Mouse (Mus musculus): ENCODE measurements around the gene Alcam. TPM values are rescaled to one million over a fixed set of nuclear protein-coding genes. Genes with fewer than 3 reads are reported as not detected.

Alcam gene
- polyA plus RNA-seq (2012) = 0.01 TPM in 2 replicates

DNA sequence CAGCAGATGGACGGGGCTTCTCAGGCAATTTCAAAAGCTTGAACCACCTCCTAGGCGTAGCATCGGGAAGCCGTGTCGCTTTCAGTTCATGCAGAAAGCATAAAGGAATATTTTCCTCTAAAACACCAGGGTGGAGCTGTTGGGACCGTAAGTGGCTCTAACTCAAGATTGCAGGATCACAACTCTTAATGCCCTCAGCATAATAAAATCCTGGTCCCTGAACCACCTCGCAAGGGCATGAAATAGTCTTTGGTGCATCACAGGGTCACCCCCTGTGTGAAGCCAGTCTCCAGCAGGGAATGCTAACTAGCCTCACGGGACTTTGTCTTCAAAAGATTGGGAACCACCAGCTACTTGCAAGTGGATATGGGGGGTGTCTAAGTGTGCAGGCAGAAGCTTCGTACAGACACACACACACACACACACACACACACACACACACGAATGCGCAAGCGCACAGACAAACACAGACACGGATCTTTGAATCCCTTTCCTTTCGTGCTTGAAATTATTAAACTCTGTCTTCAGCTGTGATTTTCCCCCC is at the start of gene Alcam:
Gene Alcam (minus strand): TSS at position 104 of the 544 bp plus-strand sequence.
- peaks cover 9% of the 10 kb centered on the region for H3K4me1 ChIP-seq (ENCODE audit: control insufficient read depth)
- H3K9me3 ChIP-seq (ENCODE audit: control insufficient read depth, low read length) = peaks cover 3% of the 10 kb centered on the region; the same call in 1 of the 2 replicates
- peak within 1 kb of the TSS; percentile 51 for H3K4me3 ChIP-seq (replicated peaks)
- H3K36me3 ChIP-seq (ENCODE audit: control insufficient read depth) = no peaks in the 10 kb centered on the region
- TF ChIP-seq GATA1 (IDR thresholded peaks at IDR 0.05; ENCODE audit: low read length) = no peak
- TF ChIP-seq TAL1 (IDR thresholded peaks at IDR 0.05; ENCODE audit: low read length) = no peak
- H3K27me3 ChIP-seq (ENCODE audit: control insufficient read depth) = peaks cover 52% of the 10 kb centered on the region

DNA sequence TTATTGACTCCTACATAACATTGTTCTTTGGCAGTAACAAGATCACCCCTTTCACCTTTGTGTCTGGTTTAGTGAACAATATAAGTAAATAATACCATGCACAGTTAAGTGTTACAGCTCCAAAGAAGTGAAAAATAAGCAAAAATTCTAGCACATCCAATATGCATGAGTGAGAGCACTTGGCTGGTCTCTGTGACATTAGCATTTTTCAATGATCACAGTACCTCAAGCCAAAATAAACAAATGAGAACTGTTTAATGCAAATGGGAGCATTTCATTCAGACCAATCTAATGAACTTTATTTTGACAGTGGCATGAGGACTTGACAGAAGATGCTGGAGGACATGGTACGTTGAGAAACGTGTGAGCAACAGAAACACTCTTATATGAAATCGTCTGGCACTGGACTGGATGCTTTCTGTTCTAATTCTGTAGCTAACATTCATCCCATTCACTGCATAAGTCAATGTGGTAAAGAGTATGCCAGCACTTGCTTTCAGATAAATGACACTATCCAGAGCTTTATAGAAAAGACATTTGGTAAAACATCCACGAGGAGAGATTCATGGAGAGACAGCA is 45.0 kb upstream of the Alcam start:
- Histone ChIP-seq H3K4me1 (ENCODE audit: control insufficient read depth) (no peaks in the 10 kb centered on the region), H3K36me3 (ENCODE audit: control insufficient read depth) (no peaks in the 10 kb centered on the region)
- TF ChIP-seq GATA1 (IDR thresholded peaks at IDR 0.05; ENCODE audit: low read length) = no peak
- no peak for TF ChIP-seq TAL1 (IDR thresholded peaks at IDR 0.05; ENCODE audit: low read length)

DNA sequence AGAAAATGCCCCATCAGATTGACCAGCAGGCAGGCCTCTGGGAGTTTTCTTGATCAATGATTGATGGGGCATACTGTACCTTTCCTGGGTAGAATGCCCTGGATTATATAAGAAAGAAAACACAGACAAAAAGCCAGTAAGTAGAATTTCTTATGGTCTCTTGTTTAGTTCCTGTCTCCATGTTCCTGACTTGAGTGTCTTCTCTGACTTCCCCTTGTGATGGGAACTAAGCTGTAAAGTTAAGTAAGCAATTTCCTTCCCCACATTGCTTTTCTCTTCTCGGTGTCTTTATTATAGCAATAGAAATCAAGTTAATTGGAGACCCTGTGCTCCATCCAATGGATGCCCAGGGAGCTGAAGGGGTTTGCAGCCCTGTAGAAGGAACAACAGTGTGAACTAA is 36.7 kb upstream of the Alcam start:
- Histone ChIP-seq H3K4me1 (ENCODE audit: control insufficient read depth) (no peaks in the 10 kb centered on the region), H3K27me3 (ENCODE audit: control insufficient read depth) (no peaks in the 10 kb centered on the region), H3K4me3 (replicated peaks) (no peak overlapping the region), H3K36me3 (ENCODE audit: control insufficient read depth) (no peaks in the 10 kb centered on the region), H3K9me3 (ENCODE audit: control insufficient read depth, low read length) (no peaks in the 10 kb centered on the region; the same call in 1 of the 2 replicates)
- TF ChIP-seq GATA1 (IDR thresholded peaks at IDR 0.05; ENCODE audit: low read length) (no peak), TAL1 (IDR thresholded peaks at IDR 0.05; ENCODE audit: low read length) (no peak)

More for the DNA sequence above, 45.0 kb upstream of the Alcam start:
- no peaks in the 10 kb centered on the region for H3K27me3 ChIP-seq (ENCODE audit: control insufficient read depth)
- no peaks in the 10 kb centered on the region for H3K9me3 ChIP-seq (ENCODE audit: control insufficient read depth, low read length)
- no peak overlapping the region for H3K4me3 ChIP-seq (replicated peaks)

DNA sequence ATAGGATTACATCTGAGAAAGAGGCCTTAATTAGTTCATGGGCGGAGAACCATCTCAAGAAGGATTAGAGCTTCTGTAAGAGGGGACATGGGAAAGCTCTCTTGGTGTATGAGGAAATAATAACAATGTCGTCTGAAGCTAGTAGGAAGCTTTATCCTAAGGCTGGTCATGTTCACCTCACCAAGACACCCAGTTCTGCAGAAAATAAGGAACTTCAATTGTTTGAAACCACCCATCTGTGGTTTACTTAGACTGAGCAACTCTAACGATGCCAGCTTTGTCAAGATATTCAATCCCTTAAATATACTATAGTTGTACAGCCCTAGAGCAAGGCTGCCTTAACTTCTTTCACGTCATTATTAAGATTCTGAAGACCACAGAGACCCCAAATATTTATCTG is 20.4 kb upstream of the Alcam start:
- TF ChIP-seq TAL1 (IDR thresholded peaks at IDR 0.05; ENCODE audit: low read length) (no peak), GATA1 (IDR thresholded peaks at IDR 0.05; ENCODE audit: low read length) (no peak)
- Histone ChIP-seq H3K36me3 (ENCODE audit: control insufficient read depth) (no peaks in the 10 kb centered on the region), H3K9me3 (ENCODE audit: control insufficient read depth, low read length) (no peaks in the 10 kb centered on the region), H3K4me1 (ENCODE audit: control insufficient read depth) (no peaks in the 10 kb centered on the region), H3K4me3 (replicated peaks) (no peak overlapping the region), H3K27me3 (ENCODE audit: control insufficient read depth) (no peaks in the 10 kb centered on the region)

DNA sequence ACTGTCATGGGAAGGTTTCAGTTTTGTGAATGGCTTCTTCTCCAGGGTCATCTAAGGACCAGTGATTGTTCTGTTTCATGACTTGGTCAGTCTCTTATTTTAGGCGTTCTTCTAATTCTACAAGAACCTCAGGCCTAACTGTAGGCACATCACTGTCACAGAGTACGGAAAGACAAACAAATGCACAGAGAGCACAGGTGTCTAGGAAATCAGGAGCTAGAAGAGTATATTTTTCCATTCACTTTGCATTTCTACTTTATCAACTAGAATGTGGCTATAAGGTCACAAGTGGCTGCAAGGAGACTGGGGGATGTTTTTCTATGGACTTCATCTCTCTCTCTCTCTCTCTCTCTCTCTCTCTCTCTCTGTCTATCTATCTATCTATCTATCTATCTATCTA is 19.2 kb upstream of the Alcam start:
- Histone ChIP-seq H3K36me3 (ENCODE audit: control insufficient read depth) (no peaks in the 10 kb centered on the region), H3K9me3 (ENCODE audit: control insufficient read depth, low read length) (no peaks in the 10 kb centered on the region), H3K4me1 (ENCODE audit: control insufficient read depth) (no peaks in the 10 kb centered on the region), H3K27me3 (ENCODE audit: control insufficient read depth) (no peaks in the 10 kb centered on the region), H3K4me3 (replicated peaks) (no peak overlapping the region)
- TF ChIP-seq GATA1 (IDR thresholded peaks at IDR 0.05; ENCODE audit: low read length) (no peak), TAL1 (IDR thresholded peaks at IDR 0.05; ENCODE audit: low read length) (no peak)

DNA sequence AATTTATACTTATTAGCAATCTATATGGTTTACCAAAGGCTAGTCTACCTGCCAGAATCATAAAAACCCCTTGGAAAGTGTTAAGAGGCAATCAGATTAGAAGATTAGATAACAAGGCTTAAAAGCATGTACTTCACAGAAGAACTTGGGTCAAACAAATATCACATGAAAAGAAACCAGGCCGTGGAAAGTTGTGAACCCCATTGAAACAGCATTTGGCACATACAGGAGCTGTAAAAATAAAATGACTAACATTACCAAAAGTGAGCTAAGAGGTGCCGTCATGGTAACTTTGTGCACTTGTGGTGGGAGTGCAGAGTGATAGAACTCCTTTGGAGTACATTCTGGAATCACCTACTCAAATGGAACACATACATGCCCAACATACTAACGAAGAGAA is 18.8 kb upstream of the Alcam start:
- H3K9me3 ChIP-seq (ENCODE audit: control insufficient read depth, low read length) = no peaks in the 10 kb centered on the region
- H3K4me1 ChIP-seq (ENCODE audit: control insufficient read depth) = no peaks in the 10 kb centered on the region

DNA sequence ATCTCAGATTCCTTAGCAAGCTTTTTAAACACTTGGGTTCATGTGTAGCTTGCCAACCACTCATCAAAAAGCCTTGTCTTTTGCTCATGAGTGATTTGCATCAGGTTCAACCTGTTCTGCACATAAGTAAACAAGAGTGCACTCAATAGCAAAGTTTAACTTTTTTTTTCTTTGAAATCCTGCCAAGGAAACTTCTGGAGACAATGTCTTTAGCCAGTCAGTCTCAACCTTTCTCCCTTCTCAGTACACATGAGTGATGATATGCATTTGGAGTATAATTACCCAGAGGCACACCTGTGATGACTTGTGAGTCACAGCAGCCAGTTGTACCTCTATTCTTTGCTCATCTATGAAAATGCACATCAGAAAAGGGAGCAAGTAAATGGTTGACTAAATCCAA is 18.2 kb upstream of the Alcam start:
- Histone ChIP-seq H3K36me3 (ENCODE audit: control insufficient read depth) (no peaks in the 10 kb centered on the region), H3K9me3 (ENCODE audit: control insufficient read depth, low read length) (no peaks in the 10 kb centered on the region), H3K4me3 (replicated peaks) (no peak overlapping the region), H3K27me3 (ENCODE audit: control insufficient read depth) (no peaks in the 10 kb centered on the region), H3K4me1 (ENCODE audit: control insufficient read depth) (no peaks in the 10 kb centered on the region)
- no peak for TF ChIP-seq GATA1 (IDR thresholded peaks at IDR 0.05; ENCODE audit: low read length)
- no peak for TF ChIP-seq TAL1 (IDR thresholded peaks at IDR 0.05; ENCODE audit: low read length)

More for the DNA sequence above, 18.8 kb upstream of the Alcam start:
- H3K36me3 ChIP-seq (ENCODE audit: control insufficient read depth) = no peaks in the 10 kb centered on the region
- no peak for TF ChIP-seq TAL1 (IDR thresholded peaks at IDR 0.05; ENCODE audit: low read length)
- no peak for TF ChIP-seq GATA1 (IDR thresholded peaks at IDR 0.05; ENCODE audit: low read length)
- no peaks in the 10 kb centered on the region for H3K27me3 ChIP-seq (ENCODE audit: control insufficient read depth)
- H3K4me3 ChIP-seq (replicated peaks) = no peak overlapping the region

DNA sequence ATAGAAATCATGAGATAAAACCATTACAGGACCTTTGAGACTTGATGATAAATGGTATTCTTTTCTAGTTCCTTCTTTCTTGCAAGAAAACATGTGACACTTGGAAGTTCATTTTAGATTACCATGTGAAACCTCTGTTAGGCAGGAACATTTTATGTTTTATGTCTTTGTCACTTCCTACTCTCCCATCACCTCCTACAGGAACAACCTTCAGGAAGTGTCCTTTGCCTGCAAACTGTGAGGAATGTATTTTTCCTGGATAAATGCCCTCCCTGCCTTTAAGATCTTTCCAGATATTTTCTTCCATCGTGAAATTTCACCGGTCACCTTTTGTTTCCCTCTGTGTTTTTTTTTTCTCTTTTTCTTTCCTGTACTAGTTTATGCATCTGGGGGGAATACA is 17.0 kb upstream of the Alcam start:
- no peaks in the 10 kb centered on the region for H3K9me3 ChIP-seq (ENCODE audit: control insufficient read depth, low read length)
- no peaks in the 10 kb centered on the region for H3K36me3 ChIP-seq (ENCODE audit: control insufficient read depth)
- no peaks in the 10 kb centered on the region for H3K27me3 ChIP-seq (ENCODE audit: control insufficient read depth)
- no peak overlapping the region for H3K4me3 ChIP-seq (replicated peaks)
- TF ChIP-seq GATA1 (IDR thresholded peaks at IDR 0.05; ENCODE audit: low read length) = no peak
- TF ChIP-seq TAL1 (IDR thresholded peaks at IDR 0.05; ENCODE audit: low read length) = no peak
- H3K4me1 ChIP-seq (ENCODE audit: control insufficient read depth) = no peaks in the 10 kb centered on the region

DNA sequence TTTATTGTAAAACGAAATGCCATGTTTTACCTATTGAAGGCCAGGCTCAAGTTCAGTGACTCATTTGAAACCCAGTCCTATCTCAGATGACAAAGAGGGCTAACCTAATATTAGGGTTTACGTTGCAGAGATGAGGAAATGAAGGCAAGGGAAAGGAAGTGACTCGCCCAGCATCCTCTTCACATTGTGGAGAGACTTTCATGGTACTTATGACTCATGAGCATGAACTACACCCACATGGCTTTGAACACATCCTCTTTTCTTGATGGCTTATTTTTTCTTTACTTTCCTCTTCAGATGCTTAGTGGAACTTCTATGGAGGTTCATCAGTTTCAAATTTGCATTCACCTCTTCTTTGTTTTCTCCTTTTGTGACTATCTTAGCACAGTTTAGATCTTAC is 16.4 kb upstream of the Alcam start:
- Histone ChIP-seq H3K4me1 (ENCODE audit: control insufficient read depth) (no peaks in the 10 kb centered on the region), H3K4me3 (replicated peaks) (no peak overlapping the region), H3K9me3 (ENCODE audit: control insufficient read depth, low read length) (no peaks in the 10 kb centered on the region), H3K36me3 (ENCODE audit: control insufficient read depth) (no peaks in the 10 kb centered on the region), H3K27me3 (ENCODE audit: control insufficient read depth) (no peaks in the 10 kb centered on the region)
- TF ChIP-seq TAL1 (IDR thresholded peaks at IDR 0.05; ENCODE audit: low read length) (no peak), GATA1 (IDR thresholded peaks at IDR 0.05; ENCODE audit: low read length) (no peak)

DNA sequence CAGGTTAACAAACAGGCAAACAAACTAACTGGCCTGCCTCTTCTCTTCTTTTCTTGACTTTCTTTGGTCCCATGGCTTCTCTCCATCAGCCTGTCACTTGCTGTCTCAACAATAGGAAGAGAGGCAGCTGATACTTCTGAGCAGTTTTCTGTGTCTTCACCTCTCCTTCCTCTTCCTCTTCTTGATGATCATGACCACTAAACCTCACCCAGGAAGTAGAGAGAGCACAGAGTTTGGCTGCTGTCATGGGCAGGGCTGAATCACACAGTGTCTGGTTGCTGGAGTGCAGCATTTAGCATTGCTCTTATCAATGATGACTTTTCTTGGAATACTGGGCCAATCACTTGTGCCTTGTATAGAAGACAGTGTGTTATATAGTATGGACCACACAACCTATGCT is 14.6 kb upstream of the Alcam start:
- no peaks in the 10 kb centered on the region for H3K4me1 ChIP-seq (ENCODE audit: control insufficient read depth)
- no peak for TF ChIP-seq TAL1 (IDR thresholded peaks at IDR 0.05; ENCODE audit: low read length)
- TF ChIP-seq GATA1 (IDR thresholded peaks at IDR 0.05; ENCODE audit: low read length) = no peak
- no peaks in the 10 kb centered on the region for H3K9me3 ChIP-seq (ENCODE audit: control insufficient read depth, low read length)
- H3K36me3 ChIP-seq (ENCODE audit: control insufficient read depth) = no peaks in the 10 kb centered on the region
- no peak overlapping the region for H3K4me3 ChIP-seq (replicated peaks)
- no peaks in the 10 kb centered on the region for H3K27me3 ChIP-seq (ENCODE audit: control insufficient read depth)
